Mouse (Mus musculus): ENCODE data around the gene Megf11. TPM values are rescaled to one million over a fixed set of nuclear protein-coding genes. Genes with fewer than 3 reads are reported as not detected.

The Megf11 gene
- polyA plus RNA-seq, 1 experiment from 2014 or later: 0.65 TPM

GRCm38 (mm10) chr9:64494647-64495046, 109.2 kb downstream of the Megf11 start:
- ATAC-seq (replicated peaks; ENCODE audit: insufficient number of reproducible peaks, low FRiP score, low TSS enrichment, low read depth): no peak
- Histone ChIP-seq H3K27me3 (ENCODE audit: control insufficient read depth, insufficient read depth, low read length) (no peaks in the 10 kb centered on the region), H3K4me3 (ENCODE audit: low read depth, low read length) (no peak overlapping the region), H3K4me1 (ENCODE audit: control insufficient read depth, insufficient read depth, low read length) (no peaks in the 10 kb centered on the region), H3K4me2 (ENCODE audit: low read depth, low read length) (no peak overlapping the region), H3K9ac (replicated peaks; ENCODE audit: low read length) (no peak overlapping the region), H3K9me3 (replicated peaks; ENCODE audit: control insufficient read depth, low read length) (no peaks in the 10 kb centered on the region), H3K27ac (replicated peaks; ENCODE audit: low read depth, low read length) (no peak overlapping the region), H3K36me3 (replicated peaks; ENCODE audit: control insufficient read depth, insufficient read depth, low read depth, low read length) (no peaks in the 10 kb centered on the region)
- no peak for DNase-seq (ENCODE audit: low spot score)
- WGBS: 87% methylated on average over 6 of the region's 6 CpGs

- no peak for ATAC-seq (replicated peaks; ENCODE audit: insufficient number of reproducible peaks, low FRiP score, low TSS enrichment, low read depth)
- Histone ChIP-seq H3K4me2 (ENCODE audit: low read depth, low read length) (no peak overlapping the region), H3K4me1 (ENCODE audit: control insufficient read depth, insufficient read depth, low read length) (no peaks in the 10 kb centered on the region), H3K4me3 (ENCODE audit: low read depth, low read length) (no peak overlapping the region), H3K27me3 (ENCODE audit: control insufficient read depth, insufficient read depth, low read length) (no peaks in the 10 kb centered on the region), H3K9me3 (replicated peaks; ENCODE audit: control insufficient read depth, low read length) (no peaks in the 10 kb centered on the region), H3K27ac (replicated peaks; ENCODE audit: low read depth, low read length) (no peak overlapping the region), H3K36me3 (replicated peaks; ENCODE audit: control insufficient read depth, insufficient read depth, low read depth, low read length) (no peaks in the 10 kb centered on the region), H3K9ac (replicated peaks; ENCODE audit: low read length) (no peak overlapping the region)
- no peak for DNase-seq (ENCODE audit: low spot score)
- 86% methylated on average over 5 of the region's 5 CpGs for WGBS
Measured at GRCm38 (mm10) chr9:64498929-64499328, 113.5 kb downstream of the Megf11 start.

GRCm38 (mm10) chr9:64501211-64501610, 115.8 kb downstream of the Megf11 start:
- Histone ChIP-seq H3K27ac (replicated peaks; ENCODE audit: low read depth, low read length) (no peak overlapping the region), H3K9me3 (replicated peaks; ENCODE audit: control insufficient read depth, low read length) (no peaks in the 10 kb centered on the region), H3K36me3 (replicated peaks; ENCODE audit: control insufficient read depth, insufficient read depth, low read depth, low read length) (no peaks in the 10 kb centered on the region), H3K9ac (replicated peaks; ENCODE audit: low read length) (no peak overlapping the region), H3K4me2 (ENCODE audit: low read depth, low read length) (no peak overlapping the region), H3K27me3 (ENCODE audit: control insufficient read depth, insufficient read depth, low read length) (no peaks in the 10 kb centered on the region), H3K4me1 (ENCODE audit: control insufficient read depth, insufficient read depth, low read length) (no peaks in the 10 kb centered on the region), H3K4me3 (ENCODE audit: low read depth, low read length) (no peak overlapping the region)
- ATAC-seq (replicated peaks; ENCODE audit: insufficient number of reproducible peaks, low FRiP score, low TSS enrichment, low read depth) (no peak), DNase-seq (ENCODE audit: low spot score) (no peak)
- WGBS: 94% methylated on average over 8 of the region's 8 CpGs

GRCm38 (mm10) chr9:64503996-64504395, 118.6 kb downstream of the Megf11 start:
- ATAC-seq (replicated peaks; ENCODE audit: insufficient number of reproducible peaks, low FRiP score, low TSS enrichment, low read depth) (no peak), DNase-seq (ENCODE audit: low spot score) (no peak)
- H3K9me3 ChIP-seq (replicated peaks; ENCODE audit: control insufficient read depth, low read length): no peaks in the 10 kb centered on the region
- no peak overlapping the region for H3K4me2 ChIP-seq (ENCODE audit: low read depth, low read length)
- no peak overlapping the region for H3K4me3 ChIP-seq (ENCODE audit: low read depth, low read length)
- H3K36me3 ChIP-seq (replicated peaks; ENCODE audit: control insufficient read depth, insufficient read depth, low read depth, low read length): no peaks in the 10 kb centered on the region
- H3K4me1 ChIP-seq (ENCODE audit: control insufficient read depth, insufficient read depth, low read length): no peaks in the 10 kb centered on the region
- H3K9ac ChIP-seq (replicated peaks; ENCODE audit: low read length): no peak overlapping the region
- H3K27me3 ChIP-seq (ENCODE audit: control insufficient read depth, insufficient read depth, low read length): no peaks in the 10 kb centered on the region
- WGBS: 86% methylated on average over 1 of the region's 1 CpGs
- H3K27ac ChIP-seq (replicated peaks; ENCODE audit: low read depth, low read length): no peak overlapping the region

GRCm38 (mm10) chr9:64504456-64504855, 119.0 kb downstream of the Megf11 start:
- H3K4me2 ChIP-seq (ENCODE audit: low read depth, low read length): no peak overlapping the region
- H3K4me1 ChIP-seq (ENCODE audit: control insufficient read depth, insufficient read depth, low read length): no peaks in the 10 kb centered on the region
- H3K27me3 ChIP-seq (ENCODE audit: control insufficient read depth, insufficient read depth, low read length): no peaks in the 10 kb centered on the region
- H3K36me3 ChIP-seq (replicated peaks; ENCODE audit: control insufficient read depth, insufficient read depth, low read depth, low read length): no peaks in the 10 kb centered on the region
- no peak for ATAC-seq (replicated peaks; ENCODE audit: insufficient number of reproducible peaks, low FRiP score, low TSS enrichment, low read depth)
- WGBS: 81% methylated on average over 3 of the region's 3 CpGs
- no peak overlapping the region for H3K9ac ChIP-seq (replicated peaks; ENCODE audit: low read length)
- H3K9me3 ChIP-seq (replicated peaks; ENCODE audit: control insufficient read depth, low read length): no peaks in the 10 kb centered on the region
- no peak overlapping the region for H3K4me3 ChIP-seq (ENCODE audit: low read depth, low read length)
- no peak for DNase-seq (ENCODE audit: low spot score)
- H3K27ac ChIP-seq (replicated peaks; ENCODE audit: low read depth, low read length): no peak overlapping the region

- Histone ChIP-seq H3K27ac (replicated peaks; ENCODE audit: low read depth, low read length) (no peak overlapping the region), H3K4me2 (ENCODE audit: low read depth, low read length) (no peak overlapping the region), H3K4me3 (ENCODE audit: low read depth, low read length) (no peak overlapping the region), H3K36me3 (replicated peaks; ENCODE audit: control insufficient read depth, insufficient read depth, low read depth, low read length) (no peaks in the 10 kb centered on the region), H3K9ac (replicated peaks; ENCODE audit: low read length) (no peak overlapping the region), H3K4me1 (ENCODE audit: control insufficient read depth, insufficient read depth, low read length) (no peaks in the 10 kb centered on the region), H3K9me3 (replicated peaks; ENCODE audit: control insufficient read depth, low read length) (no peaks in the 10 kb centered on the region), H3K27me3 (ENCODE audit: control insufficient read depth, insufficient read depth, low read length) (no peaks in the 10 kb centered on the region)
- no peak for ATAC-seq (replicated peaks; ENCODE audit: insufficient number of reproducible peaks, low FRiP score, low TSS enrichment, low read depth)
- 74% methylated on average over 8 of the region's 8 CpGs for WGBS
- DNase-seq (ENCODE audit: low spot score): no peak
Measured at GRCm38 (mm10) chr9:64504921-64505320, 119.5 kb downstream of the Megf11 start.

GRCm38 (mm10) chr9:64506440-64507206, 121.2 kb downstream of the Megf11 start:
- Histone ChIP-seq H3K27me3 (ENCODE audit: control insufficient read depth, insufficient read depth, low read length) (no peaks in the 10 kb centered on the region), H3K9me3 (replicated peaks; ENCODE audit: control insufficient read depth, low read length) (no peaks in the 10 kb centered on the region)
- DNase-seq (ENCODE audit: low spot score): no peak

GRCm38 (mm10) chr9:64507207-64507517, 121.7 kb downstream of the Megf11 start:
- ATAC-seq (replicated peaks; ENCODE audit: insufficient number of reproducible peaks, low FRiP score, low TSS enrichment, low read depth): no peak
- H3K9ac ChIP-seq (replicated peaks; ENCODE audit: low read length): no peak overlapping the region
- 60% methylated on average over 6 of the region's 6 CpGs for WGBS
- H3K4me2 ChIP-seq (ENCODE audit: low read depth, low read length): no peak overlapping the region
- H3K27me3 ChIP-seq (ENCODE audit: control insufficient read depth, insufficient read depth, low read length): no peaks in the 10 kb centered on the region
- H3K9me3 ChIP-seq (replicated peaks; ENCODE audit: control insufficient read depth, low read length): no peaks in the 10 kb centered on the region
- DNase-seq (ENCODE audit: low spot score): no peak
- no peak overlapping the region for H3K4me3 ChIP-seq (ENCODE audit: low read depth, low read length)
- no peaks in the 10 kb centered on the region for H3K4me1 ChIP-seq (ENCODE audit: control insufficient read depth, insufficient read depth, low read length)
- no peak overlapping the region for H3K27ac ChIP-seq (replicated peaks; ENCODE audit: low read depth, low read length)
- H3K36me3 ChIP-seq (replicated peaks; ENCODE audit: control insufficient read depth, insufficient read depth, low read depth, low read length): no peaks in the 10 kb centered on the region

More at GRCm38 (mm10) chr9:64506440-64507206, 121.2 kb downstream of the Megf11 start:
- Histone ChIP-seq H3K36me3 (replicated peaks; ENCODE audit: control insufficient read depth, insufficient read depth, low read depth, low read length) (no peaks in the 10 kb centered on the region), H3K4me3 (ENCODE audit: low read depth, low read length) (no peak overlapping the region), H3K9ac (replicated peaks; ENCODE audit: low read length) (no peak overlapping the region), H3K4me2 (ENCODE audit: low read depth, low read length) (no peak overlapping the region), H3K27ac (replicated peaks; ENCODE audit: low read depth, low read length) (no peak overlapping the region), H3K4me1 (ENCODE audit: control insufficient read depth, insufficient read depth, low read length) (no peaks in the 10 kb centered on the region)
- no peak for ATAC-seq (replicated peaks; ENCODE audit: insufficient number of reproducible peaks, low FRiP score, low TSS enrichment, low read depth)
- WGBS: 73% methylated on average over 11 of the region's 11 CpGs
